Mouse (Mus musculus) kidney, adult 2 months (tissue): ENCODE results near the gene Kdelr3.

ENCODE experiments used
- CTCF ChIP-seq: fragments of 200-500 bp; conservative IDR thresholded peaks from 2 replicates; pipeline ENCODE4 v1.5.1; 2011; ENCODE audit warnings: low read depth, mild to moderate bottlenecking, control low read depth, low read length, moderate library complexity, mixed read lengths; ENCODE audit not compliant: insufficient read depth, insufficient read length
- POLR2A ChIP-seq: fragments of 200-500 bp; IDR thresholded peaks from one replicate; pipeline ENCODE4 v1.6.1; 2011; ENCODE audit warnings: low read depth, low read length, control low read depth

- TF ChIP-seq POLR2A (no peak), CTCF (no peak)
Observed at GRCm38 (mm10) chr15:79503438-79503837, 12.8 kb upstream of the Kdelr3 start.
